17 mouse cellular contexts compared by ENCODE assay signal in the genomic region with DNA sequence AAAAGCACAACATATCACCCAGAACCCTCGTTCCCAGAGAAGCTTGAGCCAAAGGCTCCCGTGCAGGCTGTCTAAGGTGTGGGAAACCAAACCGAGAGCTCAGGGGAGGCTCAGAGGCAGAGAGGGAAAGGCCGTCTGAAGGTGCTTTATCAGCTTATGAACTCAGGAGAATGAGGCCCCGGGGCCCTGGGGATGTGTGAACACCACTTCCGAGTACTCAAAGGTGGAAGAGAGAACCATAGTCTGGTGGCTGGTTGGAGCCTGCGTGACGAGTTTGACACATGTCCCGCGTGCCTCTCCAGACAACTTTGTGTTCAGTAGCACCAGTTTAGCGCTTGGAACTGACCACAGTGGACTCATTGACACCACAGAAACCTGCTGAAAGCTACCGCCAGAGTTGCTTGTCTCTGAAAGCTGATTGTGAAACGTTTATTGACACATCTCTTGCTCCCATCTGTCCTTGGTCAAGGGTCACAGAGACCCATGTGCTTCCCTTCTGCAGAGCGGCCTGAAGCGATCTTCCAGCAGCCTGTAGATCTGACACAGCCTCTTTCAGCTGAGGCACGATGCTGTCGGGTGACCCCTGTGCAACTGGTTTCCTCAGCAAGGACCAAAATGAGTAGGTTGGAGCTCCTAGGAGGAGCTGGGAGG. TPM values are rescaled to one million over a fixed set of nuclear protein-coding genes. Genes with fewer than 3 reads are reported as not detected.
DNase-seq lines count a peak whose midpoint lies in the region; ATAC-seq and TF ChIP-seq lines count a peak whose summit lies in the region.
"Had no signal": no experiment of that assay in that cellular context is flagged by ENCODE, and none has a peak within 500 bp of the region (broad histone marks: within the 10 kb centered on the region; RNA-seq: fewer than 3 reads in every experiment).

No protein-coding gene starts in this region.

- no peak overlapping the region for H3K4me2 ChIP-seq in intestine, embryonic 15.5 days (replicated peaks)
- 0 out of 2 replicates have a peak overlapping the region, but pooled peaks have one; percentile 15 for H3K4me2 ChIP-seq in liver, embryonic 15.5 days
- H3K4me2 ChIP-seq: forebrain, embryonic 12.5 days; neural tube, embryonic 12.5 days had no signal

- no peak for TF ChIP-seq CTCF in lung, adult 2 months (IDR thresholded peaks at IDR 0.05; ENCODE audit: insufficient read depth, low read length)

- 61% methylated on average over 17 of the region's 17 CpGs for WGBS in lung, adult 2 months
- WGBS in intestine, embryonic 15.5 days, result 72% methylated on average over 17 of the region's 17 CpGs
- 48% methylated on average over 17 of the region's 17 CpGs for WGBS in liver, embryonic 15.5 days (ENCODE audit: insufficient replicate concordance)

- no peak for TF ChIP-seq POLR2A in lung, adult 2 months (IDR thresholded peaks at IDR 0.05; ENCODE audit: borderline replicate concordance, extremely low read depth, low read depth, low read length)

- H3K4me1 ChIP-seq in lung, adult 2 months (ENCODE audit: control insufficient read depth, insufficient read depth, low read length), result no peaks in the 10 kb centered on the region
- no peaks in the 10 kb centered on the region for H3K4me1 ChIP-seq in intestine, embryonic 15.5 days (replicated peaks)
- H3K4me1 ChIP-seq in liver, embryonic 15.5 days (replicated peaks), result peaks cover 3% of the 10 kb centered on the region; the same call in 1 of the 2 replicates
- H3K4me1 ChIP-seq: forebrain, embryonic 12.5 days; neural tube, embryonic 12.5 days had no signal

- H3K36me3 ChIP-seq in intestine, embryonic 15.5 days, result no peaks in the 10 kb centered on the region
- no peaks in the 10 kb centered on the region for H3K36me3 ChIP-seq in liver, embryonic 15.5 days (replicated peaks)
- H3K36me3 ChIP-seq: forebrain, embryonic 12.5 days; neural tube, embryonic 12.5 days had no signal

- peak; percentile 2 to 4 for DNase-seq in lung, adult 18-20 months
- DNase-seq in lung, adult 2 months, result no peak
- DNase-seq in R1 (ENCODE audit: low read depth, low spot score), result peak; percentile 18
- DNase-seq in right cerebral cortex, postnatal 4 days, result no peak
- DNase-seq: cerebellum, adult 18-20 months; heart, postnatal 10 days had no signal

- H3K9me3 ChIP-seq in intestine, embryonic 15.5 days, result no peaks in the 10 kb centered on the region
- no peaks in the 10 kb centered on the region for H3K9me3 ChIP-seq in liver, embryonic 15.5 days (replicated peaks)
- H3K9me3 ChIP-seq: forebrain, embryonic 12.5 days; neural tube, embryonic 12.5 days had no signal

- H3K27ac ChIP-seq in intestine, embryonic 15.5 days, result no peak overlapping the region
- H3K27ac ChIP-seq in liver, embryonic 15.5 days (replicated peaks), result peak overlapping the region; percentile 80
- H3K27ac ChIP-seq: forebrain, embryonic 12.5 days; hindbrain, postnatal 0 days; left cerebral cortex, adult 2 months; macrophage; neural tube, embryonic 12.5 days had no signal

- no peak overlapping the region for H3K4me3 ChIP-seq in lung, adult 2 months (replicated peaks; ENCODE audit: extremely low read depth, low read depth, low read length)
- no peak overlapping the region for H3K4me3 ChIP-seq in intestine, embryonic 15.5 days (replicated peaks)
- H3K4me3 ChIP-seq in liver, embryonic 15.5 days (replicated peaks), result no peak overlapping the region
- H3K4me3 ChIP-seq: forebrain, embryonic 12.5 days; left cerebral cortex, adult 2 months; neural tube, embryonic 12.5 days had no signal

- H3K27me3 ChIP-seq in intestine, embryonic 15.5 days (replicated peaks), result no peaks in the 10 kb centered on the region
- H3K27me3 ChIP-seq in liver, embryonic 15.5 days, result no peaks in the 10 kb centered on the region
- H3K27me3 ChIP-seq: forebrain, embryonic 12.5 days; neural tube, embryonic 12.5 days had no signal

- peak; percentile 72 for ATAC-seq in intestine, embryonic 15.5 days
- ATAC-seq in liver, embryonic 15.5 days (ENCODE audit: insufficient read depth), result peak; percentile 91
- no peak for ATAC-seq in megakaryocyte, adult 5-6 weeks (ENCODE audit: poor library complexity, severe bottlenecking)
- ATAC-seq: activated CD4-positive, CD25-positive, alpha-beta regulatory T cell, adult 4 months; hindbrain, postnatal 0 days; midbrain, embryonic 16.5 days had no signal

- no peak overlapping the region for H3K9ac ChIP-seq in intestine, embryonic 15.5 days
- H3K9ac ChIP-seq in liver, embryonic 15.5 days, result no peak overlapping the region
- H3K9ac ChIP-seq: forebrain, embryonic 12.5 days; neural tube, embryonic 12.5 days had no signal

RNA-seq across cellular contexts. Expression of a gene that starts 56.5 kb away (rescaled TPM):
- polyA plus RNA-seq in lung, adult 2 months (2012; rRNA removed), result 1.3 and 1.4 TPM in 2 replicates
- 6.0 and 6.2 TPM in 2 replicates for polyA plus RNA-seq in intestine, embryonic 15.5 days (2015; fragmentation: Nextera tagmentation; extraction: Ambion mirVana)
- 1.9 and 2.2 TPM in 2 replicates for polyA plus RNA-seq in liver, embryonic 15.5 days (2015; fragmentation: Nextera tagmentation; extraction: Ambion mirVana)
- 4.3 and 4.6 TPM in 2 replicates for total RNA-seq in megakaryocyte, adult 5-6 weeks (2015)
- total RNA-seq in megakaryocyte, adult 5-6 weeks (2017), result 2.2 and 2.6 TPM in 2 replicates
- total RNA-seq: common myeloid progenitor, adult 5-6 weeks had no signal

Comparison
In these comparisons a context has a peak if more than half of its experiments do, and no peak if none do; other contexts are left out.
1. DNase-seq: peak in lung, adult 18-20 months (2 of 2) and R1 (single experiment); none in lung, adult 2 months (single experiment) and right cerebral cortex, postnatal 4 days (single experiment).